Mouse (Mus musculus) cerebellum, adult 11-12 months (tissue): ENCODE measurements around the gene Pbx3.

ENCODE experiments used
- DNase-seq: peaks from one replicate; pipeline ENCODE4 v3.0.0; 2022

The Pbx3 gene

DNA sequence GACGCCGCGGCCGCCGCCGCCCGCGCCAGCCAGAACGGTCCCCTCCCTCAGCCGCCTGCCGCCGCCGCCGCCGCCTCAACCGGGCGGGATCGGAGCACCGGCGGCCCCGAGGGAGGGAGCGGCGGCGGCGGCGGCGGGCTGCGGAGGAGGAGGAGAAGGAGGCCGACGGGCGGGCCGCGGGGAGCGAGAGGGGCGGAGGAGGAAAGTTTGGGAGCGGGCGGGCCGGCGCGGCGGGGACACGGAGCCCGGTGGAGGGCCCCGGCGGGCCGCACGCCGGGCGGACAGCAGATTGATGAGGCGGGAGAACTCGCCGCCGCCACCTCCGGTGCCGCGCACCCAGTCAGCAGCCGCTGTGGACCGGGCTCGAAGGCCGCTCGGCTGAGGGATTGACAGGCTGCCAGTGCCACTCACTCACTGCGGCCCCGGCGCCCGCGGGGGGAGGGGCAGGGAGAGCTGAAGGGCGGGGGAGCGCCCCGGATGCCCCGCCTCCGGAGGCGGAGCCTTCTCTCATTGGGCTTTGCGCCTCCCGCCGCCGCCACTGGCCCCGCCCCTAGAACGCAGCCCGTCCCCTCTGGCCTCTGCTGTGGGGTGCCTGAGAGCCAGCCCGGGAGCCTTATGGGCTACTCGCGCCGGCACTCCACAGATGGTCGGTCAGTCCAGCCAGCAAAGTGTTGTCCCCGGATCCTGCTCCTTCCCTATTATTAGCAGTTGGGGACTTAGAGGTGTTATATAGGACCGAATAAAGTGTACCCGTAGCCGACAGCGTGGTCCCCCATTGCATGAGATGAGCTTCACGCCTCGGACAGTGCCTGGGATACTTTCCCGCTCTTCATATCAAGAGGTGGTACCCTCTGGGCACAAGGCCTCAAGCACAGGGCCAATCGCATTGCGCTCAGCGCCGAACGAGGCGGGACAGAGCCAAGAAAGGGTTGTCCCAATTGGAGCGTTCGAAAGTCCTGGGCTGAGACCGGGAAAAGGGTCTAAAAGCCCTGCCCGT lies at the start of gene Pbx3:
Pbx3 (minus strand) TSS at position 838 of the 997 bp plus-strand sequence.
- DNase-seq, result peak; percentile 95

DNA sequence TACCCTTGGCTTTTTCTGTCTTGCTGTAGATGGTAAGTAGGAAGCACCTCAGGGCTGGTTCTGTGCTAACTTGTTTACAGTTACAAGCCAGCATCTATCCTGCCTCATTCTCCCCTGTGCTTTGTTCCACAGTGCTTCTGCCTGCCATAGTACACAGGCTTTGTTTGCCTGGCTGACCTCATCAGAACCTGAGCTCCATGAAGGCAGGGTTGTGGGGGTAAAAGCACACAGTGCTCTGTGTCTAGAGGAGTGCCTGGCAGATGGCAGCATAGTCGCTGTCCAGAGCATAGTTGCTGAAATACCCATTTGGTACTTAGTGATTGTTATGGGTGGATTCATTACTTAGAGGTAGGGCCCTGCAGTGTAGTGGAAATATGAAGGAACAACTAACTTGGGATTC lies 47.3 kb upstream of the Pbx3 start:
- DNase-seq, result no peak

- DNase-seq, result no peak
Measured at GRCm38 (mm10) chr2:34409741-34410340, 36.9 kb upstream of the Pbx3 start.

GRCm38 (mm10) chr2:34408341-34408740 lies 35.4 kb upstream of the Pbx3 start:
- no peak for DNase-seq

- no peak for DNase-seq
Measured at GRCm38 (mm10) chr2:34407596-34407995, 34.7 kb upstream of the Pbx3 start.

- peak; percentile 97 for DNase-seq
Measured at GRCm38 (mm10) chr2:34406601-34407464, 33.9 kb upstream of the Pbx3 start, which contains the start of gene Mapkap1. TSS of gene Mapkap1 (plus strand) at chr2:34406771.

- DNase-seq, result no peak
Measured at GRCm38 (mm10) chr2:34399535-34399934, 26.6 kb upstream of the Pbx3 start.

DNA sequence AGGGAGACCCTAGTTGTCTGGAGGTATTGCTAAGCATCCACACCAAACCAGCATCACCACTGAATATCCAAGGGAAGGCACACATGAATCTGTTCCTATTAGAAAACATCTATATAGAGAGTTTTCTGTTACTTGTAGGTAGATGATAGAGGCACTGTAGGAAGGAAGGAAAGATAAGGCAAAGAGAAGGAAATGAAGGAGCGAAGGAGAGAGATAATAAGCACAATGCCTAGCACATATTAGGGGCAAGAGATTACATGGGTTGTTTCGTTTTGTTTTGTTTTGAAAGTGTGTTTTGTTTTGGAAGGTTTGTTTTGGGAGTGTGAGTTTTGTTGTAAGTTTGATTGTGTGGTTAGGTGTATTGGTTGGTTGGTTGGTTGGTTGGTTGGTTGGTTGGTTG lies 6.0 kb upstream of the Pbx3 start:
- DNase-seq, result no peak

DNA sequence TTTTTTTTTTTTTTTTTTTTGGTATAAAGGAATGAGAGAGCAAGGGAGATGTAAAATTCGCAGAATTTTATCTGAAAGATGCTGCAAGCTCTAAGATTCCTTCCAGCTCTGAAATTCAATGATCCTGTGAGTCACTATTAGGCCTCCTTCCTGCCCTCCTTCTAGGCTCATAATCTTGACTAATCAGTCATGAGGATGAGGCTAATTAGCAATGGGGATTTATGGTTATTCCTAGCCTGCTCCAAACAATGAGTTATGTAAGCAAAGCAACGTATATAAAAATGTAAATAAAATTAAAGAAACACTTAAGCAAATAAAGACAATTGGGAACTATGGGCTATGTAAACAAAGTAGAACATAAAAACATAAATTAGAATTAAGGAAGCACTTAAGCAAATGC lies 1.4 kb upstream of the Pbx3 start:
- DNase-seq, result no peak

- DNase-seq, result no peak
Measured at GRCm38 (mm10) chr2:34373886-34374285, 944 bp upstream of the Pbx3 start.

DNA sequence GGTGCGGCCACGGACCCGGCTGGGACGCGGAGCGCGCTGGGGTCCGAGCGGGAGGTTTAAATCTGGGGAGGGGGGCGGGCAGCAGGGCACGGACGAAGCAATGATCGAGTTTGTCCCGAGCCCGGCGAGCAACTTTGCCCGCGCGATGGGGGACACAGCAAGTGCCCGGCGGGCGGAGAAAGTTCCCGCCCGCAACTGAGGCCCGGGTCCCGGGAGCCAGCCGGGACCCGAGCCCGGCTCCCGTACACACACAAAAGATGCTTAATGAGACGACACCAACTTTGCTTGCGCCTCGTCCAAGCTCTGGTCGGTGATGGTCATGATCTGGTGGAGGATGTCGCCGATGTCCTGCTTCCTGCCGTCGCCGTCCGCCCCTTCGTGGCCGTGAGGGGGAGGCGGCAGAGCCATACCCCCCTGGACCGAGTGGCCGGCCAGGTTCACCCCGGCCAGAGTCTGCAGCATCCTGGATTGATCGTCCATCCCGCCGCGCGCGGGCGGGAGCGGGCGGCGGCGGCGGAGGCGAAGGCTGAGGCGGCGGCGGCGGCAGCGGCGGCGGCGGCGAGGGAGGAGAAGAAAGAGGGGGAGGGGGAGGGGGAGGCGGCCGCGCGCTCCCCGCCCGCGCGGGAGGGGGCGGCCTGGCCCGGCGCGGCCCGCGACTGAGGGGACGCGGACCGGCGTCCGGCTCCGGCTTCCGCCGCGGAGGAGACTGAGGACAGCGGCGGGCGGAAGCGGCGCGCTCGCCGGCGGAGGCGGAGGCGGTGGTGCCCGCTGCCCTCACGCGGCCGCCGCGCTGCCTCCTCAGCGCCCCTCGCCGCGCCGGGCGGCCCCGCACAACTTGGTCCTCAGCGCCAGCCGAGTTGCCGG lies 1.3 kb downstream of the Pbx3 start:
- DNase-seq, result peak; percentile 58

DNA sequence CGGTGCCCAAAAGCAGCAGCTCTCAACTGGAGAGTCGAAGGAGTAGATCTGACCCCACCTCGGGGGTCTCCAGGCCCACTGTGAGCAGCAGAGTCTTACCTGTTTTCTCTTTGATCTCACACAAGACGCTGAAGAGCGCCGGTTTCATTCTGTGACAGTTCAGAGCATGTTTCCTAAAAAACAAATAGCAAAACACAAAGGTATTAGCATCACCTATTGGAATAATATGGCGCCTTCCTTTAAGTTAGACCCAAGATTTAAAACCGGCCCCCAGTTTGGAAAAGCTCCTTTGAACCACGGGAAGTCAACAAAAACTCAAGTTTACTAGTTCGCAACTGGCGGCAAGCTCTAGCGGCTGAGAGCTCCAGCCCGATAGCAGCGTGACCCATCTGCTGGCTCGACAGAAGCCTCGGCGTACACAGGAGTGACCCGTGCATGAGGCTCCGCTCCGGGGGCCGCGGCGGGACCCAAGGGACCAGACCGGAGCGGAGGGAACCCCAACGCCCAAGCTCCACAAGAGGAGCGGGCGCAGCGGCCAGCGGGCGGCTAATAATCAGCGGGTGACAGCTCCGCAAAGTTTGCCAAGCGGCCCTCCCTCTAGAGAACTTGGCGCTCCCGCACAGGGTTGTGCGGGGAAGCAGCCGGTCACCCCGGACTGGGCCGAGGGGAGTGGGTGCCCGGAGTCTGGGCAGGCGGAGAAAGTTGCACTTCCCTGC lies 2.1 kb downstream of the Pbx3 start:
- DNase-seq, result peak; percentile 53

DNA sequence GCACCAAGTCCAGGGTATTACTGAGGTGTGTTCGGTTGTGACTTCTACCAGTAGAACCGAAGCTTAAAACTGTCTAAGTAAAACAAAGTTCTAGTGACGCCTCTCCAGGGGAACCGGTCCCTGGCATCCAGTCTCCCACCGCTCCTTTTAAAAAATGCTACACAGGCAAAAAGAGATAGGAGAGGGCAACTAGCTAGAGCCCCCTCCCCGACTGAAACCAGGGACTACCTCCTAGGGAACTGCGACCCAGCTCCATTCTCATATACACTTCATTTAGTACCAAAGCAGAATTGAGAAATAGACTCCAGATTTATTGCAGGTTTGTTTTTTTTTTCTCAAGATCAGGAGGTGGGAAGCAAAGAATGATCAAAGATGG lies 2.6 kb downstream of the Pbx3 start:
- DNase-seq, result no peak

GRCm38 (mm10) chr2:34368396-34368795 lies 4.5 kb downstream of the Pbx3 start:
- no peak for DNase-seq

DNA sequence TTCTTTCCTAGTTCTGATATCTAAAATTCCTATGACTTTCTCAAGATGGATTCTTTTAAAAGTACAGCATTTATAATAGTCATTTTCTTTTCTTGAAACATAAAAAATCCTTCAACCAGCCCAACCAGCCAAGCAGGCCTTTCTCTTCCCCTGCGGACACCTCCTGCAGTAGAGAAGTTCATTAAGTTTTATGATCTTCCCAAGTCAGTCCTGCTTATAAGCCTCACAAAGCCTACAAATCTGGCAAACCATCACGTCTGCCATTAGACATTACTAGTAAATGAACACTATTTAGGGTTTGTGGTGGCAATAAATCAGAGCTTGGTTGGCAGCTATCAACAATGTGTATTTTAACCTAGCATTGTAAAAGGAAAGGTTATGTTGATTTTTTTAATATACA lies 5.9 kb downstream of the Pbx3 start:
- no peak for DNase-seq

DNA sequence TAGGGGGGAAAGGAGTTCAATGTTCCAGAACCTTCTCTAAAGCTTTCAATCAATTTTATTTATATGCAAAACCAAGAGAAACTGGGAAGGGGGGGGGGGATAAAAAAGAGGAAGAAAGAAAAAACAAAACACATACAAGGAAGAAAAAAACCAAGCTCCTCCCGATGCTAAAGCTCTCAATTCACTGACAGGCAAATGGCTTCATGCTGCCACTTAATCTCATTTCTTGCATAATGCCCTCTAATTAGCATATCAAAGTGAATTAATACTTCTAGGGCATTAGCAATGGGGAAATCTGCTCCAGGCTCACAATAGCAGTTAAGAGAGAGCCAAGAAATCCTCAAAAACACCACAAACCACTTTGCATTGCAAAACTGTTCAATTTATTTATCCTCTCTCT lies 9.3 kb downstream of the Pbx3 start:
- DNase-seq, result no peak

DNA sequence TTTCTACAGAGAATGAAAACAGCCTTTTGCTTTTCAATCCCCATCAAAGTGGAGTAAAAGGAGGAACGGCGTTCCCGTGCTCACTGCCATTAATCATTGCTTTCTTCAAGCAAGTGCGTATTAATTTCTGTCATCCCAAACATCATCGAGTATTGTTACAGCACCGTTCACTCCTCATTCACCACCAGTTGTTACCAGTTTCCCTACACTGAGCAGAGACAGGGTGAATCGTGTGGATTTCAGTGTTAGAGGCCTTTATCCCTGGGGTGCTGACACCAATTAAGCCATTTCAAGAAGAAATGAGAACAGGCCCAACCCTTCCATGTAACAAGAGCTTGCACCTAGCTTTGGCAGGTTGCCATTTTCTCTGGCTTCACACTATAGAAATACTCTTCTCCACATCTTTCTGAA lies 17.1 kb downstream of the Pbx3 start:
- no peak for DNase-seq

DNA sequence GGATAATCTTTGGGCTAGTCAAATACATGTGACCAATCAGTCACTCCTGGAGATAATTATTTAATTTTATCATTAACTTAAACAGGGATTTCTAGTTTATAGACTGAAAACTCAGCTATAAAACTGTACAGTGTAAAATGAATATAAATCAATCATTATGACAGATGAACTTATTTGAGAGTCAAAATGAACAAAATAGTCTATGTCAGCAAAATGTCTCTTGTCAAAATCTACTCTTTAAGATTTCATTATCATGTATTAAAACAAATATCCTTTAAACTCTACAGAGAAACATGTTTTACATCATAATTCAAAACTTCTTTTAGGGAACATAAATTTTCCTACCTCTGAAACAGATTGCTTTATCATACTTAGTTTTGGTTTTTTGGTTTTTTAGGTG lies 20.9 kb downstream of the Pbx3 start:
- DNase-seq, result no peak

DNA sequence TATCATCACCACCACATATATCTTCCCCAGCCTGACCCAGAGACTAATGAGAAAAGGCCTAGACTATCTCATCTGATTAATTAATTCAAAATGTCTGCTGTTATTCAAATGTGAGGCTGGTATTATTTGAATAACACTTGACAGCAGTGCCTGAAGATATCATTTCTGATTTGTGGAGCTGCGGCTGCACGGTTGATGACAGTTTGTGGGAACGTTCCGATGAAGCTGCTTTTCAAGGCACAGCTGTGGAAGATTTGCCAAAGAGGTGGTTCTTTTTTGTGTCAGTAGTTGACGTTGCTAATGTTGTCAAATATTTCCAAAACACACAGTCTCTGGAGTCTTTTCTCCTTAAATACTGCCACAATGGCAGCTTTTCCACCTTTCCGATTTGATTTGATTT lies 25.8 kb downstream of the Pbx3 start:
- DNase-seq, result no peak

DNA sequence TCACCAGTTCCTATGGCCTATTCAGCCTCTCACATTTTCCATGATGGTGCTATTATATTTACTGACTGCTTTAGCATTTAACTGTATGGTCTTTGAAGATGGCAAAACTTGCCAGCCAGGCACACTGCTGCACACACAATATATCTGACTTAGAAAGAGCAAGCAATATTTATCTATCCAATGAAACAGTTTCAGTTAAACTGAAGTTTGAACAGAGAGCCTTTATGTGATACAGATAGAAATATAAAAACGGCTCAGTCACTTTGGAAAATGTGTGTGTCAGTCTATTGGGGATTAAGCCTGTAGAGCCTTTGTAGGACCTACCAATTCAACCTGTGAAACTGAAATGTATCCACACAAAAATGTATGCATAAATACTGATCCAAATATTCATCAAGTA lies 74.3 kb downstream of the Pbx3 start:
- DNase-seq, result no peak

GRCm38 (mm10) chr2:34298202-34298601 lies 74.7 kb downstream of the Pbx3 start:
- no peak for DNase-seq

DNA sequence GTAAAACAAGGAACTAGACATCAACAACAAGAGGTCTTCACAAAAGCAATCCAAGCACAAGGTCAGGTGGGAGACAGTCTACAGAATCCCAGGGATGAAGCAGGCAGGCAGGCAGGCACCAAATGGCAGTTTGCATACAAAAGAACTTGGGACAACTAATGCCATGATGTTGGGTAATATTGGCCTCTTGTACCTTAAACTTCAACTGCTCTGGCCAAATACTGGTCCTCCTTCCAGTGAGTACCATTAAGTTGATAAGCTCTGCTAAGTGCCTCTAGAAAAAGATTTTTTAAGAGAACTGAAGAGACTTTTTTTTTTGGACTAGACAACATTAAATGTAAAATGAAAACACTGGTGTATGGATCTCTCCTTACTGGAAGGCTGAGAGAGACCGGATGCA lies 83.2 kb downstream of the Pbx3 start:
- no peak for DNase-seq
